Mouse (Mus musculus) bone marrow macrophage, adult 2 months (primary cell): ENCODE results near the gene Trmt11.

ENCODE experiments used
- CTCF ChIP-seq: IDR thresholded peaks from 2 replicates; pipeline ENCODE4 v1.5.1; 2012; ENCODE audit warnings: low read depth, mild to moderate bottlenecking, low read length, moderate library complexity
- POLR2A ChIP-seq: IDR thresholded peaks from 2 replicates; pipeline ENCODE4 v1.6.1; 2012; ENCODE audit warnings: mild to moderate bottlenecking, low read depth, low read length, borderline replicate concordance

DNA sequence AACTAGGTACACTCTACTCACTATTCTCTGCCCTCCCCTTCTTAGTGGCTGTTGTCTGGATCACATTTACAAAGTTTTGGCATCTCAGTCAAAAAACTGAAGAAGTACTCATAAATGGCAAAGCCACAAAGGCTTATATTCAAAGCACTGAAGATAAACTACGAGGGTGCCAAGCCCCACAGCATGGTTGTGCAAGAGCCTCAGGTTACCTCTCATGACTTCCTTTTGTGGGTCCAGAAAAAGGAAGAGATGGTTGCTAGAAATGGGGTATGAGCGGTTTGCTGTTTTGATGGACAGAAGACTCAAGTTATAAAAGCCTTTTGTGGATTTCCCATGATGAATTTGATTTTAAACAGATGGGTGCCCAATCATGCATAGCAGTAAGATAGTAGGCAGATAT lies 97.4 kb downstream of the Trmt11 start:
- TF ChIP-seq POLR2A: no peak
- no peak for TF ChIP-seq CTCF
